Mouse (Mus musculus): ENCODE results near the gene B4galnt1.

GRCm38 (mm10) chr10:127189116-127189650 is 24.2 kb downstream of the B4galnt1 start:
- TF ChIP-seq POLR2A (IDR thresholded peaks at IDR 0.05; ENCODE audit: insufficient read depth, low read depth, low read length): peak; percentile 43
- no peak for TF ChIP-seq CTCF (IDR thresholded peaks at IDR 0.05)
